Mouse (Mus musculus) lung, postnatal 14 days (tissue): ENCODE data around the gene Krt72.

Experiments used
- DNase-seq: peaks from one replicate; pipeline ENCODE4 v3.0.0; 2021

Krt72 gene

DNA sequence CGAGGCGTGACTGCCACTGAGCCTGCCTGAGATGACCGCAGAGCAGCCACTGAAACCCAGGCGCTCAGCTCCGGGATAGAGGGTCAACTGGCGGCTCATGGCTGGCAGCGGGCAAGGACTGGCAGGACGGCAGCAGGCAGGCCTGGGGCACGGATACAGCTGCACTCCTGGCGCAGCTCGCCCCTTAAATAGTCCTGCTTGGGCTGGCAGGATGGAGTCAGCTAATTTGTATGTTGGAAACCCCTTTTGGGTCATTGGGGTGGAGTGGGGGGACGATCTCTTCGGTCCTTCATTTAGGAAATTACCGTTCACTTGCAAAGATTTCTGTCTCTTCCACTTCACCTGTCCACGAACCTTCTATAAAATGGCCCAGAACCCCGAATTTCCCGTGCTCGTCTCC is at the start of gene Krt72:
Krt72 (minus strand) TSS at position 101 of the 400 bp plus-strand sequence.
- DNase-seq, result no peak

DNA sequence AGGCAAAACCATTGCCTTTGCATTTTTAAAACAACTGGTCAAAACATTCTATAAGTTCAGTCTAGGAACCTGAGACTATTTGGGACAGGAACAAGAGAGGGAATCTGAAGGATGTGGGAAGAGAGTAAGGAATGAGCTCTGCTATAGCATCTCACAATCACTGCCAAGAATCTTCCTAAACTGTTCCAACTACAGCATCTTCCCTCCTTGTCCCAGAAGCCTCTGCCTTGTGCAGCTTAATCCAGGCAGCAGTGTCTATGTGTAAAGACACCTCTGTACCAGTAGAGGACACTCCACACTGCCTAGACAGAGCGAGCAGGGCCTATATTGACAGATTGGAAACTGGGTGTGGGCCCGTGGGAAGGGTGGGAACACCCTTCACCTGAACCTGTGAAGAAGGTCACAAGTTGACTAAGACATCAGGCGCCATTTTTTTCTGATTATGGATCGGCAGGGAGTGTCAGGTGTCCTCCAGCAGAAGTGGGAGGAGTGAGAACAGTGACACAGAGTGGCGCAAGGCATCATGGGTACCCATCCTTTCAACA is 48.6 kb upstream of the Krt72 start:
- no peak for DNase-seq

GRCm38 (mm10) chr15:101833131-101833530 is 46.9 kb upstream of the Krt72 start:
- no peak for DNase-seq

- DNase-seq, result no peak
Observed at GRCm38 (mm10) chr15:101829441-101829840, 43.2 kb upstream of the Krt72 start.

DNA sequence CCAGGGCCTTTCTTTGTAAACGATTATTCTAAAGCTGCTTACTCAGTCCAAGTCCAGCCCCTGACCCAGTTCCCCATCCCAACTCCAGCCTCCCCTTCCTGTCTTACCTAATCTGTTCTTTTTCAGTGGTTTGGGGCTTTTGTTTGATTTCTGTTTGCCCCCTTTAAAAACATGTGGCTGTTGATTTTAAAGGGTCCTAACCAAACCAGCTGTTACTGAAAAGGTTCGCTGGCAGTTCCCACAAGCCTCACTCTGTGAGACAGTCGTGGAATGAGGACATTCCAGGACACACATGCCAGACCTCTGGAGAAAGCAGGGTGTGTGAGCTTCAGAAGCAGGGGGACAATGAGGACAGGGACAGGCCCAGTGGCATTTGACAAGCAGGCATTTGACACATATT is 35.5 kb upstream of the Krt72 start:
- DNase-seq, result no peak

DNA sequence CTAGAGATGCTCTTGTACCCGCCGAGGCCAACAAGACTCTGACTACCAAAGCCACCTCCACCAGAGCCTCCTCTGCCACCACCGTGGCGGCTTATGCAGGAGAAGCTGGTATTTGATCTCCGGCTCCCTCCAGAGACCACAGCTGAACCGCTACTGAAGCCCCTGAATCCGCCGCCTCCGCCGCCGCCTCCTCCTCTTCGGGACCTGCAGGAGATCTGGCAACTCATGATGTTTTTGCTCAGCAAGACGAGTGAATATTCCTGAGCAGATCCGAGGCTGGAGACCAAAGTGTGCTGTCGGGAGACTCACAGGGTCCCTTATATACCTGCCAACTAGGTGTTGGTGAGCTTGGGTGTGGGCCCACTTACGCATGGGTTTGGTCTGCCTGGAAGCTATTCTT is 31.6 kb upstream of the Krt72 start, which contains the start of gene Krt2:
Krt2 (minus strand) TSS at position 295 of the 400 bp plus-strand sequence.
- DNase-seq, result no peak

GRCm38 (mm10) chr15:101803052-101803822 is 17.0 kb upstream of the Krt72 start:
- no peak for DNase-seq

DNA sequence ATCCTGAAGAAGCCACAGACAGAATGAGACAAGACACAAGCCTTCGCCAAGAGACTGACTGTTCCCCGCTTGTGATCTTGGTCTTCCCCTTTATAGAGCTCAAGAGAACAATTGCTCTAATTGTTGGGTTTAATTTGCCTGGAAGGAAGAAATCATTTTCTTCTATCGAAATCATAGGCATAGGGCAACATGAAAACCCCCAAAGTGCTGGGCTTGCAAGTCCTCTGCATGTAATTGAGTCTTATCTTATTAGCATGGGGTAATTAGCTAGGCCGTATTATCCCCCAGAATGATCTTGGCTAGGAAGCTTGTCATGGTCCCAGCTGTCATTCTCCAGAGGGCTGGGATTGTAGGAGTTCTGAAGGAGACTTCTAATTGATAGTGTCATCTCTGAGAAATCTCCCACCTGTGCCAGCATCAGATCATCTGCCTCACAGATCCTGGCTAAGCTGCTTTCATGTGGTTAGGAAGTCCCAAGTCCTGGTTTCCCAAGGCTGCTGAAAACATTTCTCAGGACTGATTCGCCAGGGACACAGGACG is 16.1 kb upstream of the Krt72 start, which contains the start of gene Krt73:
Krt73 (minus strand) TSS at position 51 of the 540 bp plus-strand sequence.
- no peak for DNase-seq

DNA sequence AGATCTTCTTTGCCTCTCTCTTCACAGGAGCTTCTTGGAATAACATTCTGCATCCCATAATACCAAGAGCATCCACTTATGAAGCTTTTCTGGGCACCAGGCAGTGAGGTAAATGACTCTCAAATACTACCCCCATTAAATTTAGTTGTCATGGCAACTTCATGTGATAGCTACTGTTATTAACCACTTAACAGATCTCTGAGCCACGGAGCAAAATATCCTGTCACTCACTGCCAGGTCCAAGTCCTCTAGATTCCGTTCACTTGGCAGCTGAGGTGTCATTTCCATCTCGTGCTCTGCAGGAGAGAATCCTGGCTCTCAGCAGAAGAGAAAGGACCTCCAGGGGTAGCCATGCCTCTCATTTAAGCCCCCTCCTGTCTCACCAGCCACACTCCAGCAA is 4.6 kb upstream of the Krt72 start:
- DNase-seq, result no peak

DNA sequence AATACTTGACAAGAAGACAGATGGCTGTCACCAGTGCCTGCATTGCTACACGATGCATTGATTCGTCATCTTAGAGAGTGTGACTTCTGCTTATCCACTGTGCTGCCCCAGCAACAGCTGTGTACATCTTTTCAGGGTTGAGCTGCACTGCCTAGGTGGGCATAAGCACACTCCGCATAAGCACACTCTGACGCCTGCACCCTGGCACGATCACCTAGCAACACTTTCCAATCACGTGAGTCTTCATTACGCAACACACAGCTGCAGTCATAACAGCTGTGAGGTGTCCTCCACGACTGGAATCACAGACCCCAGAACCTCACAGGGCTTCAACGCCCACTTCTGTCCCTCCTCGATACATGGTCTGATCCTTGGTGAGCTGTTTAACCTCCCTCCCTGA is 12.8 kb downstream of the Krt72 start:
- DNase-seq, result peak; percentile 5

GRCm38 (mm10) chr15:101772711-101773081 is 13.6 kb downstream of the Krt72 start:
- DNase-seq, result peak; percentile 91

DNA sequence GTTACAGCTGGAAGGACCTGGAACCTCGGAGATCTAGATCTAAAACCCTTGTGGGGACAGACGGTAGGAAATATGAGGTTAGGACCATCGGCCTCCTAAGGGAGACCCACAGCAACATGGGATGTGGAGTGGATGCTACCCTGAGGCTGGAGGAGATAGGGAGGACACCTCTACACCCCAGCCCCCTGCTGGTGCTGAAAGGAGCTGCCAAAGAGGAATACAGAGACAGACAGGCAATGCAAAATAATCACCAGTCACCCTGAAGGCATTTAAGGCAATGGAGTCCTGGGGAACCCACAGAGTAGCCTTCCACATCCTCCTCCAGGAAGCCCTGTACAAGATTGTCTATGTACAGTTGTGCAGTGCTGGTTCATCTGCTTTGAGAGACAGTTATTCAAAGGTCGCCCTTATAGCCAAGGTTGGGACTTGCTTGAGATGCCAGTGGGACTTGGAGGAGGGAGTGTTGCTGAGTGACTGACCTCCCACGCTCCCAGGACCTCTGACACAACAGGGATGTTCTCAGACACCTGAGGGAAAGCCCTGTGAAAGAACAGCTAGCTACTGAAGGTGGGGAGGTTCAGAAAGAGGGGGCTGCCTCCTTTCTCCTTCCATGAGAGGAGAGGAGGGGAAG is 14.1 kb downstream of the Krt72 start:
- DNase-seq, result peak; percentile 5

GRCm38 (mm10) chr15:101770226-101770625 is 16.0 kb downstream of the Krt72 start:
- DNase-seq, result no peak

DNA sequence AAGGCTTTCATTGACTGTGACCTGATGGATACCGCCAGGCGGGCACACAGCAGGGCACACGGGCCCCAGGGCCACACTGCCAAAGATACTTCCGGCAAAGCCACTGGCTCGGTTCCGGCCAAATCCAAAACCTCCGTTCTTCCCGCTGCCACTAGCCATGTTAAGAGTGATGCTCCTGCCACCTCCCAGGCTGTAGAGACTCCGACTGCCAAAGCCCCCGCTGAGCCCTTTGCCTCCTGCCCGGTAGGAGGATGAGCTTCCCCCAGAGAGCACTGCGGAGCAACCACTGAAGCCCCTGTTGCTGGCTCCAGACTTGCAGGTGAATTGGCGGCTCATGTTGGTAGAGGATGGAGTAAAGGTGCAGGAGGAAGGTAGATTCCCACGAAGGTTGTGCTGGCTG is 43.5 kb downstream of the Krt72 start, which contains the start of gene Krt71:
Krt71 (minus strand) TSS at position 399 of the 400 bp plus-strand sequence.
- no peak for DNase-seq

DNA sequence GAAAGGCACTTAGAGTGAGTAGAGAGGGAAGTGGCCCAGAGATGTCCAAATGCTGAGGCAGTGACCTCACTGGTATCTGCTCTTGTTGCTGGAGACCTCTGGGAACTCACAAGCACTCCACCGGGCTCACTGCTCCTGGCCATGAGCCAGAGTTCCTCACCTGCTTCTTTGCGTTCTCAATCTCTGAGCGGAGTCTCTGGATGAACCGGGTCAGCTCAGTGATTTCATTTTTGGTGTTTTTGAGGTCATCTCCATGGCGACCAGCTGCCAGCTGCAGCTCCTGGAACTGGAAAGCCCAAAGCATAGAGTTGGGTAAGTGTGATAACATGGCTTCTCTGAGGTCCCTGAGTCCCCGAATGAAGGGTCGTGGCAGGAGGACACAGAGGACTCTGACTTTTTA is 48.5 kb downstream of the Krt72 start:
- DNase-seq, result no peak

DNA sequence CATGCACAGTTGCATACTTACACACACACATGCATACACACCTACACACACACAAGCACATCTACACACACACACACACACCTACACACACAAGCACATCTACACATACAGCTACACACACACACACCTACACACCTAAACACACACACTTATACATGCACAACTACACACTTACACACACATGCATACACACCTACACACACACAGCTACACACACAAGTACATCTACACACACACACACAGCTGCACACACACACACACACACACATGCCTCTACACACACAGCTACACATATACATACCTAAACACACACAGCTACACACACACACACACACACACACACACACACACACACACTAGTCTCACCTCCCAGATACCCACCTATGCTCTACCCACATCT is 55.6 kb downstream of the Krt72 start:
- DNase-seq, result no peak
